Mouse (Mus musculus): ENCODE data around the gene Psme2. TPM values are rescaled to one million over a fixed set of nuclear protein-coding genes. Genes with fewer than 3 reads are reported as not detected.

Gene Psme2
- polyA plus RNA-seq (2015; fragmentation: Nextera tagmentation; extraction: Ambion mirVana), result 170 and 173 TPM in 2 replicates

GRCm38 (mm10) chr14:55590748-55591330 lies at the start of gene Psme2:
Psme2 (minus strand) TSS chr14:55591113.
- H3K27me3 ChIP-seq (replicated peaks; ENCODE audit: control insufficient read depth, insufficient read depth, low read length), result no peaks in the 10 kb centered on the region
- H3K4me1 ChIP-seq (ENCODE audit: control insufficient read depth, insufficient read depth, low read depth, low read length), result peaks cover 26% of the 10 kb centered on the region
- H3K27ac ChIP-seq (ENCODE audit: low read depth, low read length), result peak within 1 kb of the TSS; percentile 94
- ATAC-seq, result peak; percentile 96
- H3K9ac ChIP-seq (ENCODE audit: low read depth, low read length), result peak within 1 kb of the TSS; percentile 69
- H3K4me2 ChIP-seq (ENCODE audit: low read length), result peak within 1 kb of the TSS; percentile 83
- WGBS, result 0% methylated on average over 22 of the region's 22 CpGs
- H3K9me3 ChIP-seq (ENCODE audit: control insufficient read depth, low read length), result no peaks in the 10 kb centered on the region
- peaks cover 12% of the 10 kb centered on the region for H3K36me3 ChIP-seq (ENCODE audit: control insufficient read depth, insufficient read depth, low read length)
- peak within 1 kb of the TSS; percentile 56 for H3K4me3 ChIP-seq (ENCODE audit: low read length)

- Histone ChIP-seq H3K36me3 (ENCODE audit: control insufficient read depth, insufficient read depth, low read length) (peaks cover 27% of the 10 kb centered on the region), H3K4me3 (ENCODE audit: low read length) (no peak within 1 kb of the TSS), H3K9ac (ENCODE audit: low read depth, low read length) (no peak within 1 kb of the TSS), H3K9me3 (ENCODE audit: control insufficient read depth, low read length) (no peaks in the 10 kb centered on the region), H3K27ac (ENCODE audit: low read depth, low read length) (no peak within 1 kb of the TSS), H3K4me1 (ENCODE audit: control insufficient read depth, insufficient read depth, low read depth, low read length) (peaks cover 18% of the 10 kb centered on the region), H3K4me2 (ENCODE audit: low read length) (no peak within 1 kb of the TSS), H3K27me3 (replicated peaks; ENCODE audit: control insufficient read depth, insufficient read depth, low read length) (no peaks in the 10 kb centered on the region)
- 96% methylated on average over 9 of the region's 9 CpGs for WGBS
- no peak for ATAC-seq
Observed at GRCm38 (mm10) chr14:55637795-55638194, 46.9 kb upstream of the Psme2 start, which contains the start of gene Gm49378. Gm49378 (minus strand) TSS chr14:55637895.

- peak within 1 kb of the TSS; percentile 75 for H3K9ac ChIP-seq (ENCODE audit: low read depth, low read length)
- H3K36me3 ChIP-seq (ENCODE audit: control insufficient read depth, insufficient read depth, low read length), result peaks cover 43% of the 10 kb centered on the region
- peaks cover 11% of the 10 kb centered on the region for H3K4me1 ChIP-seq (ENCODE audit: control insufficient read depth, insufficient read depth, low read depth, low read length)
- H3K4me2 ChIP-seq (ENCODE audit: low read length), result peak within 1 kb of the TSS; percentile 77
- no peaks in the 10 kb centered on the region for H3K27me3 ChIP-seq (replicated peaks; ENCODE audit: control insufficient read depth, insufficient read depth, low read length)
- WGBS, result 1% methylated on average over 29 of the region's 33 CpGs
- H3K9me3 ChIP-seq (ENCODE audit: control insufficient read depth, low read length), result no peaks in the 10 kb centered on the region
- peak within 1 kb of the TSS; percentile 74 for H3K27ac ChIP-seq (ENCODE audit: low read depth, low read length)
- ATAC-seq, result peak; percentile 91
- peak within 1 kb of the TSS; percentile 61 for H3K4me3 ChIP-seq (ENCODE audit: low read length)
Observed at GRCm38 (mm10) chr14:55635523-55636007, 44.7 kb upstream of the Psme2 start, which contains the start of gene Ipo4. Ipo4 (minus strand) TSS chr14:55635957.

GRCm38 (mm10) chr14:55634874-55635522 lies 44.1 kb upstream of the Psme2 start:
- Histone ChIP-seq H3K9me3 (ENCODE audit: control insufficient read depth, low read length) (no peaks in the 10 kb centered on the region), H3K27ac (ENCODE audit: low read depth, low read length) (peak overlapping the region; percentile 74), H3K36me3 (ENCODE audit: control insufficient read depth, insufficient read depth, low read length) (peaks cover 46% of the 10 kb centered on the region), H3K4me2 (ENCODE audit: low read length) (peak overlapping the region; percentile 77), H3K4me3 (ENCODE audit: low read length) (peak overlapping the region; percentile 61), H3K27me3 (replicated peaks; ENCODE audit: control insufficient read depth, insufficient read depth, low read length) (no peaks in the 10 kb centered on the region), H3K4me1 (ENCODE audit: control insufficient read depth, insufficient read depth, low read depth, low read length) (peaks cover 11% of the 10 kb centered on the region), H3K9ac (ENCODE audit: low read depth, low read length) (peak overlapping the region; percentile 75)
- ATAC-seq, result peak; percentile 77
- 2% methylated on average over 23 of the region's 23 CpGs for WGBS

GRCm38 (mm10) chr14:55629312-55629711 lies 38.4 kb upstream of the Psme2 start:
- WGBS, result 55% methylated on average over 5 of the region's 5 CpGs
- Histone ChIP-seq H3K27me3 (replicated peaks; ENCODE audit: control insufficient read depth, insufficient read depth, low read length) (no peaks in the 10 kb centered on the region), H3K27ac (ENCODE audit: low read depth, low read length) (no peak overlapping the region), H3K9me3 (ENCODE audit: control insufficient read depth, low read length) (no peaks in the 10 kb centered on the region), H3K9ac (ENCODE audit: low read depth, low read length) (no peak overlapping the region), H3K4me2 (ENCODE audit: low read length) (no peak overlapping the region), H3K4me3 (ENCODE audit: low read length) (no peak overlapping the region), H3K4me1 (ENCODE audit: control insufficient read depth, insufficient read depth, low read depth, low read length) (no peaks in the 10 kb centered on the region; the same call in 1 of the 2 replicates), H3K36me3 (ENCODE audit: control insufficient read depth, insufficient read depth, low read length) (peaks cover 79% of the 10 kb centered on the region)
- no peak for ATAC-seq

GRCm38 (mm10) chr14:55628077-55628827 lies 37.3 kb upstream of the Psme2 start:
- H3K36me3 ChIP-seq (ENCODE audit: control insufficient read depth, insufficient read depth, low read length), result peaks cover 75% of the 10 kb centered on the region
- no peaks in the 10 kb centered on the region for H3K4me1 ChIP-seq (ENCODE audit: control insufficient read depth, insufficient read depth, low read depth, low read length)
- no peak overlapping the region for H3K4me2 ChIP-seq (ENCODE audit: low read length)
- no peaks in the 10 kb centered on the region for H3K9me3 ChIP-seq (ENCODE audit: control insufficient read depth, low read length)
- H3K9ac ChIP-seq (ENCODE audit: low read depth, low read length), result no peak overlapping the region
- ATAC-seq, result no peak
- no peak overlapping the region for H3K27ac ChIP-seq (ENCODE audit: low read depth, low read length)
- H3K4me3 ChIP-seq (ENCODE audit: low read length), result no peak overlapping the region
- WGBS, result 88% methylated on average over 27 of the region's 27 CpGs
- H3K27me3 ChIP-seq (replicated peaks; ENCODE audit: control insufficient read depth, insufficient read depth, low read length), result no peaks in the 10 kb centered on the region

GRCm38 (mm10) chr14:55618486-55619195 lies 27.7 kb upstream of the Psme2 start:
- Histone ChIP-seq H3K36me3 (ENCODE audit: control insufficient read depth, insufficient read depth, low read length) (no peaks in the 10 kb centered on the region), H3K27ac (ENCODE audit: low read depth, low read length) (no peak overlapping the region), H3K27me3 (replicated peaks; ENCODE audit: control insufficient read depth, insufficient read depth, low read length) (no peaks in the 10 kb centered on the region), H3K4me2 (ENCODE audit: low read length) (peak overlapping the region; percentile 44), H3K9ac (ENCODE audit: low read depth, low read length) (peak overlapping the region; percentile 25; the same call in 1 of the 2 replicates), H3K9me3 (ENCODE audit: control insufficient read depth, low read length) (no peaks in the 10 kb centered on the region), H3K4me1 (ENCODE audit: control insufficient read depth, insufficient read depth, low read depth, low read length) (no peaks in the 10 kb centered on the region), H3K4me3 (ENCODE audit: low read length) (peak overlapping the region; percentile 33)
- ATAC-seq, result peak; percentile 55; the same call in 1 of the 2 replicates
- 52% methylated on average over 22 of the region's 22 CpGs for WGBS

GRCm38 (mm10) chr14:55617822-55618221 lies 26.9 kb upstream of the Psme2 start, which contains the start of gene Rec8:
Rec8 (plus strand) TSS chr14:55618037.
- H3K9ac ChIP-seq (ENCODE audit: low read depth, low read length), result peak within 1 kb of the TSS; percentile 25; the same call in 1 of the 2 replicates
- H3K27ac ChIP-seq (ENCODE audit: low read depth, low read length), result no peak within 1 kb of the TSS

More at GRCm38 (mm10) chr14:55617822-55618221, 26.9 kb upstream of the Psme2 start, which contains the start of gene Rec8:
- Histone ChIP-seq H3K9me3 (ENCODE audit: control insufficient read depth, low read length) (no peaks in the 10 kb centered on the region), H3K4me2 (ENCODE audit: low read length) (peak within 1 kb of the TSS; percentile 44), H3K27me3 (replicated peaks; ENCODE audit: control insufficient read depth, insufficient read depth, low read length) (no peaks in the 10 kb centered on the region), H3K36me3 (ENCODE audit: control insufficient read depth, insufficient read depth, low read length) (no peaks in the 10 kb centered on the region), H3K4me3 (ENCODE audit: low read length) (peak within 1 kb of the TSS; percentile 33), H3K4me1 (ENCODE audit: control insufficient read depth, insufficient read depth, low read depth, low read length) (no peaks in the 10 kb centered on the region)
- ATAC-seq, result peak; percentile 89
- 19% methylated on average over 21 of the region's 21 CpGs for WGBS
